Mouse (Mus musculus) G1E (cell line): ENCODE data around the gene Rps15a. TPM values are rescaled to one million over a fixed set of nuclear protein-coding genes. Genes with fewer than 3 reads are reported as not detected.

Experiments used
- ATAC-seq: 2 replicates; pipeline ENCODE4 v1.8.0; 2016; ENCODE audit warnings: mild to moderate bottlenecking; ENCODE audit not compliant: insufficient number of reproducible peaks, poor library complexity, low FRiP score, severe bottlenecking; ENCODE audit errors: extremely low read depth
- DNase-seq: peaks from one replicate; pipeline ENCODE4 v3.0.0; 2012; ENCODE audit warnings: low spot score
- H3K27me3 ChIP-seq: 2 replicates; pipeline ENCODE4 v1.6.1; 2012; ENCODE audit warnings: mild to moderate bottlenecking, low read length, inconsistent platforms; ENCODE audit not compliant: insufficient read depth
- H3K36me3 ChIP-seq: replicated peaks from 2 replicates; pipeline ENCODE3; 2012; ENCODE audit warnings: mild to moderate bottlenecking, inconsistent platforms
- H3K4me1 ChIP-seq: 2 replicates; pipeline ENCODE4 v1.6.1; 2012; ENCODE audit warnings: low read depth, low read length, inconsistent platforms, mixed read lengths; ENCODE audit not compliant: insufficient read depth
- H3K4me3 ChIP-seq: 2 replicates; pipeline ENCODE4 v1.5.1; 2012; ENCODE audit warnings: low read depth, mild to moderate bottlenecking, inconsistent platforms, low read length, moderate library complexity, mixed read lengths
- H3K9me3 ChIP-seq: replicated peaks from 2 replicates; pipeline ENCODE4 v1.6.1; 2012; ENCODE audit warnings: inconsistent platforms
- CTCF ChIP-seq: IDR thresholded peaks from 2 replicates; pipeline ENCODE4 v1.5.1; 2012; ENCODE audit warnings: low read depth, low read length, inconsistent platforms, mixed read lengths
- GATA1 ChIP-seq: IDR thresholded peaks from 2 replicates; pipeline ENCODE4 v1.6.1; 2012; ENCODE audit warnings: borderline replicate concordance, low read length, inconsistent platforms, mixed read lengths
- GATA2 ChIP-seq: IDR thresholded peaks from 2 replicates; pipeline ENCODE4 v1.6.1; 2012; ENCODE audit warnings: low read depth, low read length, inconsistent platforms, borderline replicate concordance
- POLR2AphosphoS5 ChIP-seq: IDR thresholded peaks from 2 replicates; pipeline ENCODE4 v1.6.1; 2012; ENCODE audit warnings: low read depth, low read length, inconsistent platforms; ENCODE audit not compliant: insufficient replicate concordance
- TAL1 ChIP-seq: conservative IDR thresholded peaks from 2 replicates; pipeline ENCODE4 v1.6.1; 2012; ENCODE audit warnings: low read depth, low read length, inconsistent platforms, mixed read lengths
- polyA plus RNA-seq: library from polyadenylated mRNA; stranded (reverse); fragments of >175 nt; gene quantifications from 2 replicates; pipeline ENCODE4 v1.2.3, GENCODE M21; 2012
- total RNA-seq, 2 experiments: library from RNA; stranded (forward) in 1 of 2; stranded (reverse) in 1 of 2; fragments of 200-1000 nt in 1 of 2; fragments of >200 nt in 1 of 2; fragmentation: Nextera tagmentation in 1 of 2; gene quantifications; 2 replicates each; pipeline ENCODE4 v1.2.3; 2014 to 2017

The Rps15a gene
- total and polyA plus RNA-seq, 3 experiments: 16.0 to 1,114 (median 1,062) TPM

DNA sequence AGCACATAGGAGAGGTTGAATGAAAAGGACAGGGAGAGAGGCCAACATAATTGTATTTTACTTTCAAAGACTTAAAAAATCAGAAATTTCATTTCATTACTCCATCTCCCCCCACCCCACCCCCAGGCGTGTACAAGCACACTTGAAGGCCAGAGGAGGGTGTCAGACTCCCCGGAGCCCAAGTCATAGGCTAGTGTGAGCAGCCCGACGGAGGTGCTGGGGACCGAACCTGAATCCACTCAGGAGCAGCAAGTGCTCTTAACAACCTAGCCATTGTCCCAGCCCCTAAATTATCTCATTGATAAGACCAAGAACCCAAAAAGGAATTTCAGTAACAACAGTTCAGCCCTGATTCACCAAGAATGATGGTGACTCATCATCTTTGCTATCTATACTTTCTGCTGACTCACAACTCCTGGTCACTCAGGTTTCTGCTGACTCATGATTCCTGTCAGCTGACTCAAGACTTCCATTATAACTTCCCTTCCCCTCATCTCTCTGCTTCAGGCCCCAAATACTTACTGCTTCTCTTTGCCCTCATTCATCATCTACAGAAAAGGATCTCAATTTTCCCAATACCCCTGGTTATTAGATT, 11.4 kb downstream of the Rps15a start:
- peak; percentile 62 for ATAC-seq
- TF ChIP-seq CTCF (no peak), POLR2AphosphoS5 (no peak; the same call in 1 of the 2 replicates), GATA1 (no peak), TAL1 (no peak)
- H3K9me3 ChIP-seq: no peaks in the 10 kb centered on the region
- peak; percentile 48 for DNase-seq
- no peak overlapping the region; the same call in 1 of the 2 replicates for H3K4me3 ChIP-seq
- peaks cover 61% of the 10 kb centered on the region for H3K36me3 ChIP-seq
- H3K27me3 ChIP-seq: 0 out of 2 replicates have a peak, but pooled peaks cover 3% of the 10 kb centered on the region
- peaks cover 64% of the 10 kb centered on the region for H3K4me1 ChIP-seq

DNA sequence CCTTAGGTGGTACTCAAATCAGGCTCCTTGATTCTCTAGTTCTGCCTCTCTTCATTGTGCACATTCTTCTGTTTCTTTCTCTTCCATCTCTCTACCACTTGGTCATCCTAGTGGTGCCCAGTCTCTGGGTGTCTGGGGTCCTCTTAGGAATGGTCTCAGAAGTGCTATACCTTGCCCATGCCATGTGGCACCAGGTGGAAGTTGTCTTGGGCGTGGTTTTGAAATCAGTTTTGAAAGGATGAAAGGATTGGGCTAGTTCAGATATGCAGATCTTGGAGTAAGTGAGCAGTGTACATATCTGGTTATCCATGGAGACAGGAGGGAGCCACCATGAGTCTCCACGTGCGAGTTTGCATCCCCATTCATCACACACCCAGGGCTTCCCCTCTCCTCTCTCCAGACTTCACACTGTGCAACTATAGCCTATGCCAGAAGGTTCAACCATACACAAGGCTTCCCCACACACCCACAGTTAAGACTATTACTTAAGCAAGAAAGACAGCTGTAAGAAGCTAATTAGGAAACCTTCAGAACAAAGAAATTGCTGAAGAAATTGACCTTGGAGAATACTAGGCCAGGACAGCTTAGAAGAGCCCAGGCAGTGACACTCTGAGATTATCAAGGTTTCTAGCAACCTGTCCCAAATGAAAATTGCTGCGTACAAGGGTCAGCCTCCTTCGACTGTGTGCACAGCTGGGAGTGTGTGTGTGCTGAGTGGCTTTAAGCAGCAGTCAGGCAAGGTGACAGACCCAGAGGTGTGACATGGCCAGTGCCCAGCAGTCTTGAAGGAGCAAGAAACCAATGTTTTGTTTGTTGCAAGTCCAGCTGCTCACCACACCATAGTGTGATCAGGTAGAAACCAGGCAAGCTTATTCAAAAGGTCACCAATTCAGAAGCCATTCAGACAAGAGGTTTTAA, 12.3 kb downstream of the Rps15a start:
- DNase-seq: no peak
- peaks cover 58% of the 10 kb centered on the region for H3K4me1 ChIP-seq
- no peak overlapping the region for H3K4me3 ChIP-seq
- TF ChIP-seq GATA1: no peak
- no peak for TF ChIP-seq CTCF
- TF ChIP-seq TAL1: no peak
- no peak for TF ChIP-seq POLR2AphosphoS5
- no peak for TF ChIP-seq GATA2
- no peak for ATAC-seq
- H3K27me3 ChIP-seq: 0 out of 2 replicates have a peak, but pooled peaks cover 5% of the 10 kb centered on the region
- H3K36me3 ChIP-seq: peaks cover 53% of the 10 kb centered on the region
- H3K9me3 ChIP-seq: no peaks in the 10 kb centered on the region

DNA sequence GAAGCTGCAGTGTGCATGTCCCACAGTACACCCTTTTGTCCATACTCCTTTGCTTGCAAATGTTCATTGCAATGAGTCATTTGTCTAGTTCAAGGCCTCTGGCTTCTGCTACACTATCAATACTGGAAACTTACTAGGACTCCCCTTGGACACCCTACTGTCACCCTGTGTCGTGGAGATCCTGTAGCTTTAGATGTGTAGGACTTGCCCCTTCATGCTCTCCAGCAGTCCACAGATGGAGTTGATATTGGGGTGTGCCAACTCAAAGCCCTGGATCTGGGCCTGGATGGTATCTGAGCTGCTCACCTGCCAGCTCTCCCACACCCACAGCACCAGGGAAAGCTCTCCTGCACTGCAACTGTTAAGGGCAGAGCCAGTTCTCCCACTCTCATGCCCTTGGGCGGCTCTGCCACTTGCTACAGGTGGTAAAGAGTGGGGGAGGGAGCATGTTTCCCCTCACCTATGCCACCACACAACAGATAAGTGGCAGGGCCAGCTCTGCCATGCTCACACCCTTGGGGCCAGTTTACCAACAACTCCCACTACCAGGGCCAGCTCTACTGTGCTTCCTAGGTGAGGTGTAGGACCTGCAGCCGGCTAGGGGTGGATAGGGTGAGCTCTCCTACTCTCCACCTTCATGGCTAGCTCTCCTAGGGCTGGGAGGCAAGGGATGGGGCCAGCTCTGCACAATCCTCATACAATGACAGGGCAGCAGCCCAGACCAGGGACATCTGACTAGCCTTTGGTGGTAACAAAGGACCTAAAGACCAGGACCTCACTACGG, 13.1 kb downstream of the Rps15a start:
- DNase-seq: no peak
- no peak for ATAC-seq
- peaks cover 44% of the 10 kb centered on the region for H3K36me3 ChIP-seq
- peaks cover 50% of the 10 kb centered on the region for H3K4me1 ChIP-seq
- H3K9me3 ChIP-seq: no peaks in the 10 kb centered on the region
- peaks cover 10% of the 10 kb centered on the region; the same call in 1 of the 2 replicates for H3K27me3 ChIP-seq
- H3K4me3 ChIP-seq: no peak overlapping the region
- TF ChIP-seq GATA1 (no peak), CTCF (no peak), POLR2AphosphoS5 (no peak; the same call in 1 of the 2 replicates), GATA2 (no peak), TAL1 (no peak)

DNA sequence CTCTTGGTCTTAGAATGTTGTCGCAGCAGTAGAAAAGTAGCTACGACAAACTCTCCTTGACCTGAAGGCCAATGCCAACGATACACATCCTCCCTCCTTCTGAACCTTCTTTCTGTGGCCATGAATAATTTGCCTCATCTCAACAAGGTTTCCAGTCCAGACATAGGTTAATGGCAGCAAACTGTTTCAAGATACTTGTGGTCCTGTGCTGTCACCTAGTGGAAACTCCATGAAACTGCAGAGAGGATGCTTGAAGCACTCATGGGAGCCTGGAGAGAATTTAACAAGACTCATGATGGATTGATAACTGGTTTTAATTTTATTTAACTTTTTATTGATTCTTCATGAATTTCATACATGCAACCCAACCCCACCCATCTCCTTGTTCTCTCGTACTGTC, 13.8 kb downstream of the Rps15a start:
- Histone ChIP-seq H3K36me3 (peaks cover 38% of the 10 kb centered on the region), H3K27me3 (peaks cover 10% of the 10 kb centered on the region; the same call in 1 of the 2 replicates), H3K9me3 (no peaks in the 10 kb centered on the region), H3K4me1 (peaks cover 43% of the 10 kb centered on the region), H3K4me3 (no peak overlapping the region)
- DNase-seq (peak; percentile 30), ATAC-seq (peak; percentile 46)
- TF ChIP-seq POLR2AphosphoS5 (no peak), TAL1 (no peak), GATA2 (no peak), GATA1 (no peak), CTCF (peak; percentile 79)

DNA sequence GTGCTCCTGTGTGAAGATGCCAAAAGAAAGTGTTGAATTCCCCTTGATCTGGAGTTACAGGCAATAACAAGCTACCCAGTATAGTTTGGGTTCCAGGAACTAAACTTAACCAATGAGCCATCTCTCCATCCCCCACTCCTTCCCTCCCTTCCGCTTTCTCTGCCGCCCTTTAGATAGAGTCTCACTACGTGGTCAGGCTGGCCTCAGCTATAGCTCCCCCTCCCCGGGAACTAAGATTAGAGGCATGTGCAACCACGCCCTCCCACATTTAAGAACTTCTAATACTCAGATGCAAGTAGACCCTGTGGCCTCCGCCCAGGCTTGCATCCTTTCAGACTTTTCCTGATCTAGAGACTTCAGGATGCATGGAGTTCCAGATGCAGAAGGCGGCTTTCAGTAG, 18.4 kb downstream of the Rps15a start:
- H3K9me3 ChIP-seq: no peaks in the 10 kb centered on the region
- peaks cover 1% of the 10 kb centered on the region; the same call in 1 of the 2 replicates for H3K4me1 ChIP-seq
- H3K4me3 ChIP-seq: no peak overlapping the region
- peaks cover 13% of the 10 kb centered on the region; the same call in 1 of the 2 replicates for H3K27me3 ChIP-seq
- TF ChIP-seq GATA2 (no peak), GATA1 (no peak), CTCF (no peak), POLR2AphosphoS5 (no peak), TAL1 (no peak)
- ATAC-seq: no peak
- no peak for DNase-seq
- H3K36me3 ChIP-seq: peaks cover under 1% of the 10 kb centered on the region
